Mouse (Mus musculus) adrenal gland, postnatal 14 days (tissue): ENCODE data around the gene Pus7l. TPM values are rescaled to one million over a fixed set of nuclear protein-coding genes. Genes with fewer than 3 reads are reported as not detected.

ENCODE experiments used
- DNase-seq: peaks from one replicate; pipeline ENCODE4 v3.0.0; 2021; ENCODE audit warnings: mixed read lengths
- total RNA-seq: library from RNA; stranded (reverse); gene quantifications from 2 replicates; pipeline ENCODE4 v1.2.3, GENCODE M21; 2021

The Pus7l gene
- total RNA-seq, 1 experiment from 2014 or later = 5.2 TPM

DNA sequence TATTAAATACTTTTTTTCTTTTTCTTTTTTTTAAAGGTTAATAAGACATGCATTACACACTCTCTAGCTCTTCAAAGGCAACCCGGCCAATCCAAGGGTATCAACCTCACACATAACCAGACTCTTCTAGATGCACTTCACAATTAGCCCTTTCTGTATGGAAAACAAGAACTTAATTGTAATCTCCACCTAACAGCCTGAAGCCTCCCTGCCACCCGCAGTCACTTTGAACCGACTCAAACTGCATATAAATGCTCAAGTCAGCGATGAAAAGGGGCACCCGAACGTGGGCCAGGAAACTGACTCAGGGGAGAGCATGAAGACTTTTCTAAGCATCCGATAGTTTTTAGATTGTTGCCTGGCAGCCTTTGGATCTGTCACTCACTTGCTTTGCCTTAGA is 66.1 kb downstream of the Pus7l start:
- no peak for DNase-seq

DNA sequence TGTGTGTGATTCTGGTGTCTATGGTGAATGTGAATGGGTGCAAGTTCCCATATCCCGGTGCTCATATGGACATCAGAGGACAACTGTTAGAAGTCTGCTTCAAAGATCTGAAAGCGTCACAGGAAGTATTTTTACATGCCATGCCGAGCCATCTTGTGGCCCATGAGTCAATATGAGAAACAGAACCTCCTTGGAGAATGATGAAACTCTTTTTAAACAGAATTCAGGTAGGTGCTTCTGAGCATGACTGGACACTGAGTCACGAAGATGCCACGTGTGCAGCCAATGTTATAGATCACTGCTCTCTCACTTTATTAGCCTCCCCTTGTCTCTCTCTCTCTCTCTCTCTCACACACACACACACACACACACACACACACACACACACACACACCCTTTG is 67.4 kb downstream of the Pus7l start:
- DNase-seq = no peak

Other genes with a start within 250 kb of the Pus7l start
- 3.0 and 3.3 TPM in 2 replicates for gene Adamts20, start 78.1 kb downstream of the Pus7l start, total RNA-seq
- 15.7 and 17.5 TPM in 2 replicates for gene Irak4, start 96 bp upstream of the Pus7l start, total RNA-seq
- 66.8 and 69.1 TPM in 2 replicates for gene Twf1, start 46.3 kb upstream of the Pus7l start, total RNA-seq
- 4.8 and 5.2 TPM in 2 replicates for gene Tmem117, start 85.7 kb upstream of the Pus7l start, total RNA-seq